Mouse (Mus musculus): ENCODE measurements around the gene Mink1.
A peak's percentile ranks its signal among the peaks of the same experiment; 100 is the strongest.
"Not testable (repeated sequence)": the region's sequence is repeated elsewhere in the genome, so short reads cannot be mapped to it uniquely, and the experiment has no call there.

Mink1 gene

GRCm38 (mm10) chr11:70562287-70562994 lies at the start of gene Mink1:
Gene Mink1 (plus strand): TSS chr11:70562881.
- DNase-seq (ENCODE audit: low spot score) = peak; percentile 54

DNA sequence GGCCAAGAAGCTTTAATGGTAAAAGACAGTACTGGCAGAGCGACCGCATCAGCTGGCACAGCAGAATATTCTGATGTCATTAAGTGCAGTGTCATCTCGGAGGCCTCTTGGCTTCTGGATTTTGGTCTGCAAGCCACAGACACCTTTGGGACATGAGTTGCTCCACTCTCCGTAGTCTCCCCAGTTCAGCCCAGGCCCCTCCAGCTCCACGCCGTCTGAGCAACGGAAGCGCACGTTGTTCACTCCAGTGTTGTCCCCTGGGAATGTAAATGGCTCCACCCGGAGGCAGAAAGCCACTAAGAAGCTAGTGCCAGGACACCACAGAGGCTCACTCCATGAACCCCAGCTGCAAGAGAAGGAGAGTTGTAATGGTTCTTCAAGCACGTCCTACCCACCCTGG lies 49.2 kb upstream of the Mink1 start:
- no peak for DNase-seq (ENCODE audit: low spot score)

DNA sequence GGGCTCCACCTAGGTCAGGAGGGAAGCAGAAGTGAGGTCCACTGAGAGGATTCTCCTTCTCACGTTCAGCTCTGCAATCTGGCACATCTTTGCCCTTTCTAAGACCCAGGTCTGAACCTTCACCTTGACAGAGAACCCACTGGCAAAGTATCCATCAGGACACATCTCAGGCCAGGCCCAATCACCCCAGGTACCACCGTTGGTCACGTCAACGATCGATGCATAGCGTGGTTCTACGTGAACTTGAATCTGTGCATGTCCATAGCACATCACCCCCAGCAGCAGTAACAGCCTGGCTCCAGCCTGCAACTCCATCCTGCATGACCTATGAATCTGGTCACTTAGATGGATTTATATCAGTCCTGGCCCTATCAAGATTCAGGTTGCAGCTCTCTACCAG lies 48.4 kb upstream of the Mink1 start, which contains the start of gene Vmo1:
Gene Vmo1, minus strand, starts transcription at position 329 of the 400 bp plus-strand sequence.
- DNase-seq (ENCODE audit: low spot score) = no peak

- DNase-seq (ENCODE audit: low spot score) = no peak
These were observed 46.3 kb upstream of the Mink1 start for GRCm38 (mm10) chr11:70516352-70516751.

DNA sequence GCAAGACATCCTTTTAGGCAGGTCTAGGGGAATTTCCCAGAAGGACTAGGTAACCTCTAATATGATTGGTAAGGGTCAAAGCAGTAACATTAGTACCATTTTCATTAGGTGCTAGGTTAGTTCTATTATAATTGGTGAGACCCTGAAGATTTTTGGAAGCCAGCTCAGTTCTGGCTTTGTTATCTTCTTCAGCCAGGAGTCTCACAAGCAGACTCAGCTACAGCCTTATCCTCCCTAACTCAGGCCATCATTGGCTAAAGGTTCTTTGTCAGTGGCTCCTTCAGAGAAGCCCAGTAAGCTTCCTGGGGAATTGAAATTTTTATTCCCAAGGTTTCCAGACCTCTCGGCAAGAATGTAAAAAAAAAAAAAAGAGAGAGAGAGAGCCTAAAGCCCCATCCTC lies 44.2 kb upstream of the Mink1 start:
- DNase-seq (ENCODE audit: low spot score) = no peak

GRCm38 (mm10) chr11:70518923-70519322 lies 43.8 kb upstream of the Mink1 start, which contains the start of gene Gltpd2:
Gene Gltpd2 (plus strand): TSS chr11:70519196.
- no peak for DNase-seq (ENCODE audit: low spot score)

DNA sequence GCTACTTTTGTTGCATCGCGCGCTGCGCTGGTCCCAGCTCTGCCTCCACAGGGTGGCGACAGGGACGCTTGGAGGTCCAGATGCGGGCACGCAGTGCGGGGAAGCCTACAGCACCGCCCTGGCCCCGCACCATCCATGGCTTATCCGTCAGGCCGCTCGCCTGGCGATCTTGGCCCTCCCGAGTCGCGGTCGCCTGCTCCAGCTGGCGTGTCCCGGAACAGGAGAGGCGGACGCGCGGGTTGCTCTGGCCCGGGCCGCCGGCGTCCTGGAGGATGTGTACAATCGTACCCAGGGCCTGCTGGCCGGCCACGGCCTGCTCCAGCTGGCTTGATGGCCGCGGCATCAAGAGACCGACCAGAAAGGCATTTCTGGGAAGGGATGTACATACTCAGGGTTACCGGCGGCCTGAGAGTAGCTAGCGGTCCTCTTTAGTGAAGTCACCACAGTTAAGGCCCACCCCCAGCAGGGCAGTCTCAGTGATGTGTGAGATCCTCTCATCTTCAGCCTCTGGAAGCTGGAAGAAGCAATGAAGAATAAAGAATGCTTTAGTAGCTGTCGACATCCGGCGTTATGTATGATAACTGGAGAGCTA lies 42.4 kb upstream of the Mink1 start:
- DNase-seq (ENCODE audit: low spot score) = no peak

DNA sequence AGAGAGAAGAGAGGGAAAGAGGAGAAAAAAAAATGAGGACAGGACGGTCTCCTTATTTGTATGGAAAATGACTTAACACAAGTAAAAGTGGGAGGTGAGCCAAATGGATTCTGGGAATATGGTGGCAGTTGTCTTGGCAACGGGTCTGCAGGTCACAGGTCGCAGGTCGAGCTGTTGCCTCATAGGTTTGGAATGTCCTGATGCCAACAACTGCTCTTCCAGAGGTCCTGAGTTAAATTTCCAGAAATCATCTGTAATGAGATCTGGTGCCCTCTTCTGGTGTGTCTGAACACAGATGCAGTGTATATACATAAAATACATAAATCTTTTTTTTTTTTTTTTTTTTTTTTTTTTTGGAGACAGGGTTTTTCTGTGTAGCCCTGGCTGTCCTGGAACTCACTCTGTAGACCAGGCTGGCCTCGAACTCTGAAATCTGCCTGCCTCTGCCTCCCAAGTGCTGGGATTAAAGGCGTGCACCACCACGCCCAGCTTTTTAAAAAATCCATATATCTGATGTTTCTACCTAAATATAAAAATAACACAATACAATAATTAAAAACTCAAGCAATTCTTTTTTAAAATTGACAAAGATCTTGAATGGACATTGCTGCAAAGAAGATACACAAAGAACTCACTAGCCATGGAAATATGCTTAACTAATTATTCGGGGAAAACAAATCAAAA lies 39.2 kb upstream of the Mink1 start:
- not testable (repeated sequence) for DNase-seq (ENCODE audit: low spot score)

DNA sequence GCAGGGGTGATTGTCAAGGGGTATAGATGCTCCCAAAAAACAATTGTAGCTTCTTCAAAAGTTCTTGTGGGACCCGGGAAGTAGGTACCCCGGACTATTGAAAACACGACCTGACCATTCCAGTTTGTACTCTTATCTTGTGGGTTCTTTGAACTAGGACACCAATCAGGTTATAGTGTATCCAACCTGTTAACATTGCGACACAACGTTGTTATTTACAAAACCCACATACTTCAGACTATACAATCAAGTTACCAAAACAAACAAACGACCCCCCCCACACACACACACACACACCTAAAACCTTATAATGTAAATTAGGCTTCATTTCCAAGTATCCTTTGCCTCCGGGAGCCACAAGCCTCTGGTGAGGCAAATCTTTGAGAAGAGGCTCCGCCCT lies 37.9 kb upstream of the Mink1 start:
- DNase-seq (ENCODE audit: low spot score) = no peak

DNA sequence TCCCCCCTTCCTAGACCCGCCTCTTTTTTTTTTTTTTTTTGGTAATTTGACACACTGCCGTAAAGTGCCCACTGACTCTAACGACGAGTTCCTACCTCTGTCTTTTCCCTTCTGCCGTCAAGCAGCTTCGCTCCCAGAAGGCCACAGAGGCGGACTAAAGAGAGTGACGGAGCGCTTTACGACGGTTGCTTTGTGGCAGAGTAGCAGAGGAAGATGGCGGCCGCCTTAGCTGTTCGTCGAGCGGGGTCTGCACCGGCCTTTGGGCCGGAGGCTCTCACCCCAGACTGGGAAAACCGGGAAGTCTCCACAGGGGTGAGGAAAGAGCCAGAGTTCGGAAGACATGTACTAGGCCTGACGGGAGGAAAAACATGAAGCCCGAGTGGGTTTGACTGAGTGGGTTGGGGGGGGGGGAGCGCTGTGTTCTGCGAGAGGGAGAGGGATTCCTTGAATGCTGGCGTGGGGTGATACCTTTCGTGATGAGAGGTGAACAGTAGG lies 37.5 kb upstream of the Mink1 start, which contains the start of gene Psmb6:
Gene Psmb6, plus strand, starts transcription at position 184 of the 495 bp plus-strand sequence.
- DNase-seq (ENCODE audit: low spot score) = peak; percentile 54

GRCm38 (mm10) chr11:70525726-70526125 lies 37.0 kb upstream of the Mink1 start:
- DNase-seq (ENCODE audit: low spot score) = no peak

GRCm38 (mm10) chr11:70526211-70526610 lies 36.5 kb upstream of the Mink1 start:
- DNase-seq (ENCODE audit: low spot score) = no peak

DNA sequence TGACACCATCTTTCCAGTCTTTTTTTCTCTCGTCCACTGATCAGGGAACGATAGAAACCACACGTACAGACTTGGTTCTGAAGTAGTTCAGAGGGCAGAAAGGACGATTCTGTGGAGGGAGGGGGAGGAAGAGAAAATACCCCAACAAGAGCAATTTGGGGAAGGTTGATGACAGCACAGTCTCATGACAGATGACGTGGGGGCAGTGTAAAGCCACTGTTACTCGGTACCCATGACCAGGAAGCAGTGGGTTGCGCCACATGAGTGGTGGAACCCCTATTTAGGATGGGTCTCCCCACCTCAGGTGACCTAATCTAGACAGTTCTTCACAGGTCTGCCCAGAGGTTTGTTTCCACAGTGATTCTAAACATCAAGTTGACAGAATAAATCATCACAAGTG lies 34.1 kb upstream of the Mink1 start:
- no peak for DNase-seq (ENCODE audit: low spot score)

- not testable (repeated sequence) for DNase-seq (ENCODE audit: low spot score)
These were observed 31.6 kb upstream of the Mink1 start for GRCm38 (mm10) chr11:70531065-70531464.

DNA sequence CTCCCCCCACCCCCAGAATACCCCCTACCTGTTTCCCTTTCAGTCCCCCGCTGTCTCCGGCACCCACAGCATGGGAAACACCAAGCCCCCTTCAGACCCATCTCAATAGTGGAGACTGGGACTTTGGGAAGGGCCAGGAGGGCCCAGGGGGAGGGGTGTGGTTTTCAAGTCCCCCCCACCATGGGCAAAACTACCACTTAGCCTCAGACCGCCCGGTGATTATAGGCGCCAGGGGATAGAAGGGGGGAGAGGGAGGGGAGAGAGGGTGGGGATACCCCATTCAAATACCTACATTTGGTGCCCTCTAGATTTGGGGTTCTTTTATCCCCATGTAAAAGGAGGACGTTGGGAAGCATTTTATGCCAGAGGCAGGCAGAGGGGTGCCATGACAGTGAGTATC lies 29.8 kb upstream of the Mink1 start, which contains the start of gene Gm40193:
Gene Gm40193, minus strand, starts transcription at position 101 of the 400 bp plus-strand sequence.
- DNase-seq (ENCODE audit: low spot score) = no peak

GRCm38 (mm10) chr11:70539423-70539822 lies 23.3 kb upstream of the Mink1 start:
- no peak for DNase-seq (ENCODE audit: low spot score)

- DNase-seq (ENCODE audit: low spot score) = peak; percentile 62
These were observed 22.6 kb upstream of the Mink1 start, which contains the start of gene Pld2 for GRCm38 (mm10) chr11:70539877-70540587. Gene Pld2 (plus strand): TSS chr11:70540064.

DNA sequence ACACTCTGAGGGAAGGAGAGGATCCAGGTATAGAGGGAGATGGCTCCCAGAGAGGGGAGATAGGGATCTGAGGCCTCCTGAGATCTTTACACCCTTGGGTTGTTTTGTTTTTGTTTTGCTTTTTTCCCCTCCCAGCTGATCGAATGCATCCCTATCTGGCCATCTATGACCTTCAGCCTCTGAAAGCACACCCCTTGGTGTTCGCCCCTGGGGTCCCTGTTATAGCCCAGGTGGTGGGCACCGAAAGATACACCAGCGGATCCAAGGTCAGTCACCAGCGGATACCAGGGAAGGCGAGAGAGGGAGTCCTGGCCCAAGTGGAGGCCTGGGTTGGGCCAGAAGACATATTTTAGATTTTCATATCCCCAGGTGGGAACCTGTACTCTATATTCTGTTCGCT lies 21.8 kb upstream of the Mink1 start:
- DNase-seq (ENCODE audit: low spot score) = no peak

- no peak for DNase-seq (ENCODE audit: low spot score)
These were observed 21.3 kb upstream of the Mink1 start for GRCm38 (mm10) chr11:70541415-70541814.

DNA sequence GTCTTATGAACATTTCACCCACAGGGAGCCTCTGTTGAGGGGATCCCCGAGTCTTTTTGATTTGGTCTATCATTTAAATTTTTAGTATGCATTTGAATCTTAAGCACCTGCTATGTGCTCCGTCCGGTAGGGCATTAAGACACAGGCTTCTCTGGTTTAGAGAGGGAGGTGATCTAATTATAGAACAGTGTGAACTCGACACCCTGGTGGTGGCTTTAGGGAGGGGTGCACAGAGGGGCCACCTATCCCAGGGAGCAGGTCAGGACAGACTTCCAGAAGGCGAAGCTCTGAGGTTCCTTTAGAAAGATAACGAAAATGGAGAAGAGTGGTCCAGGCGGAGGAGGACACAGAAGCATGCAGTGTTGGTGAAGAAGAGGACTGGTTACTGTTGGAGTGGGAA lies 18.2 kb upstream of the Mink1 start:
- DNase-seq (ENCODE audit: low spot score) = no peak

GRCm38 (mm10) chr11:70551526-70551925 lies 11.2 kb upstream of the Mink1 start:
- no peak for DNase-seq (ENCODE audit: low spot score)

GRCm38 (mm10) chr11:70553940-70554339 lies 8.7 kb upstream of the Mink1 start:
- DNase-seq (ENCODE audit: low spot score) = no peak

All from urinary bladder, postnatal 10 days (tissue).